Mouse (Mus musculus) erythroblast, embryonic 14.5 days (primary cell): ENCODE results near the gene Dnah14.
"Not testable (repeated sequence)": the region's sequence is repeated elsewhere in the genome, so short reads cannot be mapped to it uniquely, and the experiment has no call there.

Experiments
- GATA1 ChIP-seq: IDR thresholded peaks from 2 replicates; pipeline ENCODE4 v1.6.1; 2012; ENCODE audit warnings: low read length, inconsistent platforms, mixed read lengths
- TAL1 ChIP-seq: IDR thresholded peaks from 3 replicates; pipeline ENCODE4 v1.6.1; 2012; ENCODE audit warnings: low read length, inconsistent platforms, mixed read lengths

DNA sequence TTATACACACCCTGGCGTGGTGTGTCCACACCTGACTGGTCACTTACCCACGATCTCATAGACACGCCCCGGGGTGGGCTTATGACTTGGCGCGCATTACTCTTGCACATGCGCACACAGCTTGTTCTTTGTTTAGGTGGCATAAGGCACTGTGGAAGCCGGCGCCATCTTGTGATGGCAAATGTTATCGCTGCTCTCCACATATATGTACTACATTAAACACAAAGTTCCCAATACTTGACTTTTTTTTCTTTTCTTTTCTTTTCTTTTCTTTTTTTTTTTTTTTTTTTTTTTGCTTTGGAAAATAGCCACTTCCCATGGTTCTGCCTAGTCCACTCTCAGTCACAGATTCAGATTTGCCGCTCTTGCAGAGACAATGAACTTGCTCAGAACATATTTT lies 206.2 kb downstream of the Dnah14 start:
- not testable (repeated sequence) for TF ChIP-seq GATA1, TAL1
